Mouse (Mus musculus) midbrain, embryonic 10.5 days (tissue): ENCODE measurements around the gene Sgip1. TPM values are rescaled to one million over a fixed set of nuclear protein-coding genes. Genes with fewer than 3 reads are reported as not detected.
A peak's percentile ranks its signal among the peaks of the same experiment; 100 is the strongest.

Source experiments
- DNase-seq: peaks from one replicate; pipeline ENCODE4 v3.0.0-alpha.2; 2017; ENCODE audit warnings: low spot score
- H3K27ac ChIP-seq: fragments of 300-500 bp; sonication (generic); replicated peaks from 2 replicates; pipeline ENCODE4 v1.5.1; 2016; ENCODE audit warnings: mild to moderate bottlenecking
- H3K27me3 ChIP-seq: fragments of 300-500 bp; sonication (generic); 2 replicates; pipeline ENCODE4 v1.6.1; 2016; ENCODE audit warnings: low read depth, mild to moderate bottlenecking; ENCODE audit not compliant: poor library complexity, severe bottlenecking
- H3K36me3 ChIP-seq: fragments of 300-500 bp; sonication (generic); 2 replicates; pipeline ENCODE4 v1.6.1; 2016; ENCODE audit warnings: mild to moderate bottlenecking, moderate library complexity
- H3K4me1 ChIP-seq: fragments of 300-500 bp; sonication (generic); 2 replicates; pipeline ENCODE4 v1.6.1; 2016
- H3K4me3 ChIP-seq: fragments of 300-500 bp; sonication (generic); 2 replicates; pipeline ENCODE4 v1.5.1; 2016; ENCODE audit warnings: mild to moderate bottlenecking, moderate library complexity
- H3K9me3 ChIP-seq: fragments of 300-500 bp; sonication (generic); replicated peaks from 2 replicates; pipeline ENCODE4 v1.6.1; 2016; ENCODE audit warnings: mild to moderate bottlenecking
- WGBS: fragments of 180-500 bp; shearing (Covaris S2); methylation state at CpG from one replicate; pipeline ENCODE4 v1.1.7; 2016; 5-methylcytosine and 5-hydroxymethylcytosine counted together
- polyA plus RNA-seq: library from polyadenylated mRNA; unstranded; fragments of >200 nt; fragmentation: Nextera tagmentation; extraction: Ambion mirVana; gene quantifications from 2 replicates; pipeline ENCODE4 v1.2.1, GENCODE M21; 2016

Sgip1 gene
- polyA plus RNA-seq: 5.2 and 10.2 TPM in 2 replicates

- Histone ChIP-seq H3K27me3 (peaks cover 10% of the 10 kb centered on the region; the same call in 1 of the 2 replicates), H3K27ac (no peak within 1 kb of the TSS), H3K9me3 (no peaks in the 10 kb centered on the region), H3K4me1 (no peaks in the 10 kb centered on the region), H3K36me3 (no peaks in the 10 kb centered on the region), H3K4me3 (no peak within 1 kb of the TSS)
- 66% methylated on average over 8 of the region's 8 CpGs for WGBS
- no peak for DNase-seq
Measured at GRCm38 (mm10) chr4:102741287-102741686, at the start of gene Sgip1. Gene Sgip1 (plus strand): TSS chr4:102741297.

- Histone ChIP-seq H3K4me3 (no peak overlapping the region), H3K27ac (no peak overlapping the region), H3K36me3 (no peaks in the 10 kb centered on the region), H3K4me1 (no peaks in the 10 kb centered on the region), H3K9me3 (no peaks in the 10 kb centered on the region), H3K27me3 (no peaks in the 10 kb centered on the region)
- 86% methylated on average over 4 of the region's 4 CpGs for WGBS
- DNase-seq: no peak
Measured at GRCm38 (mm10) chr4:102691402-102691801, 49.7 kb upstream of the Sgip1 start.

- Histone ChIP-seq H3K4me3 (no peak overlapping the region), H3K9me3 (no peaks in the 10 kb centered on the region), H3K36me3 (no peaks in the 10 kb centered on the region), H3K27me3 (no peaks in the 10 kb centered on the region), H3K27ac (no peak overlapping the region), H3K4me1 (no peaks in the 10 kb centered on the region)
- DNase-seq: no peak
- 95% methylated on average over 7 of the region's 7 CpGs for WGBS
Measured at GRCm38 (mm10) chr4:102697966-102698365, 43.1 kb upstream of the Sgip1 start.

GRCm38 (mm10) chr4:102711731-102712130 is 29.4 kb upstream of the Sgip1 start:
- Histone ChIP-seq H3K4me3 (no peak overlapping the region), H3K9me3 (no peaks in the 10 kb centered on the region), H3K36me3 (no peaks in the 10 kb centered on the region), H3K27ac (no peak overlapping the region), H3K4me1 (no peaks in the 10 kb centered on the region), H3K27me3 (no peaks in the 10 kb centered on the region)
- DNase-seq: no peak
- WGBS: 83% methylated on average over 4 of the region's 4 CpGs

GRCm38 (mm10) chr4:102715532-102715931 is 25.6 kb upstream of the Sgip1 start:
- no peaks in the 10 kb centered on the region for H3K36me3 ChIP-seq
- DNase-seq: no peak
- no peak overlapping the region for H3K27ac ChIP-seq

GRCm38 (mm10) chr4:102717123-102717828 is 23.8 kb upstream of the Sgip1 start:
- Histone ChIP-seq H3K4me1 (no peaks in the 10 kb centered on the region), H3K36me3 (no peaks in the 10 kb centered on the region), H3K27me3 (no peaks in the 10 kb centered on the region), H3K9me3 (no peaks in the 10 kb centered on the region), H3K4me3 (no peak overlapping the region), H3K27ac (no peak overlapping the region)
- no peak for DNase-seq
- WGBS: 77% methylated on average over 5 of the region's 5 CpGs

More at GRCm38 (mm10) chr4:102715532-102715931, 25.6 kb upstream of the Sgip1 start:
- no peak overlapping the region for H3K4me3 ChIP-seq
- no peaks in the 10 kb centered on the region for H3K27me3 ChIP-seq
- no peaks in the 10 kb centered on the region for H3K9me3 ChIP-seq
- H3K4me1 ChIP-seq: no peaks in the 10 kb centered on the region

GRCm38 (mm10) chr4:102719535-102719934 is 21.6 kb upstream of the Sgip1 start:
- H3K36me3 ChIP-seq: no peaks in the 10 kb centered on the region
- DNase-seq: no peak
- H3K27me3 ChIP-seq: no peaks in the 10 kb centered on the region
- H3K4me1 ChIP-seq: no peaks in the 10 kb centered on the region
- H3K27ac ChIP-seq: no peak overlapping the region
- 0% methylated on average over 1 of the region's 1 CpGs for whole genome bisulfite sequencing
- H3K9me3 ChIP-seq: no peaks in the 10 kb centered on the region
- H3K4me3 ChIP-seq: no peak overlapping the region

- Histone ChIP-seq H3K9me3 (no peaks in the 10 kb centered on the region), H3K27ac (no peak overlapping the region), H3K4me3 (no peak overlapping the region), H3K27me3 (no peaks in the 10 kb centered on the region), H3K4me1 (no peaks in the 10 kb centered on the region), H3K36me3 (no peaks in the 10 kb centered on the region)
- WGBS: 79% methylated on average over 1 of the region's 1 CpGs
- DNase-seq: no peak
Measured at GRCm38 (mm10) chr4:102719951-102720350, 21.1 kb upstream of the Sgip1 start.

GRCm38 (mm10) chr4:102724442-102724841 is 16.7 kb upstream of the Sgip1 start:
- no peaks in the 10 kb centered on the region for H3K9me3 ChIP-seq
- no peaks in the 10 kb centered on the region for H3K36me3 ChIP-seq
- 85% methylated on average over 5 of the region's 5 CpGs for WGBS
- H3K27me3 ChIP-seq: no peaks in the 10 kb centered on the region
- DNase-seq: no peak
- H3K27ac ChIP-seq: no peak overlapping the region
- H3K4me1 ChIP-seq: no peaks in the 10 kb centered on the region
- no peak overlapping the region for H3K4me3 ChIP-seq

- Histone ChIP-seq H3K27me3 (no peaks in the 10 kb centered on the region), H3K9me3 (no peaks in the 10 kb centered on the region), H3K36me3 (no peaks in the 10 kb centered on the region), H3K4me3 (no peak overlapping the region), H3K27ac (no peak overlapping the region), H3K4me1 (peaks cover 18% of the 10 kb centered on the region)
- no peak for DNase-seq
- WGBS: 86% methylated on average over 3 of the region's 3 CpGs
Measured at GRCm38 (mm10) chr4:102730976-102731375, 10.1 kb upstream of the Sgip1 start.

- Histone ChIP-seq H3K9me3 (no peaks in the 10 kb centered on the region), H3K27ac (no peak overlapping the region), H3K36me3 (no peaks in the 10 kb centered on the region), H3K27me3 (peaks cover 10% of the 10 kb centered on the region; the same call in 1 of the 2 replicates), H3K4me1 (peaks cover 18% of the 10 kb centered on the region), H3K4me3 (no peak overlapping the region)
- DNase-seq: peak; percentile 15
- 62% methylated on average over 9 of the region's 9 CpGs for WGBS
Measured at GRCm38 (mm10) chr4:102734022-102734657, 7.0 kb upstream of the Sgip1 start.

GRCm38 (mm10) chr4:102753334-102754090 is 12.4 kb downstream of the Sgip1 start:
- Histone ChIP-seq H3K27ac (no peak overlapping the region), H3K9me3 (no peaks in the 10 kb centered on the region), H3K4me3 (no peak overlapping the region), H3K4me1 (no peaks in the 10 kb centered on the region), H3K36me3 (no peaks in the 10 kb centered on the region), H3K27me3 (peaks cover 12% of the 10 kb centered on the region; the same call in 1 of the 2 replicates)
- DNase-seq: no peak
- 84% methylated on average over 3 of the region's 3 CpGs for WGBS
